Mouse (Mus musculus) liver, postnatal 0 days (tissue): ENCODE results near the gene Pkn1. TPM values are rescaled to one million over a fixed set of nuclear protein-coding genes. Genes with fewer than 3 reads are reported as not detected.

Experiments used
- ATAC-seq: fragments of 200-750 bp; cut with Nextera tagmentation; 2 replicates; pipeline ENCODE4 v1.8.0; 2017; ENCODE audit warnings: mild to moderate bottlenecking, moderate library complexity
- DNase-seq: peaks from one replicate; pipeline ENCODE4 v3.0.0-alpha.2; 2016
- H3K27ac ChIP-seq: fragments of 300-500 bp; sonication (generic); 2 replicates; pipeline ENCODE4 v1.5.1; 2014; ENCODE audit warnings: antibody characterized with exemption, moderate library complexity, mild to moderate bottlenecking, low read depth
- H3K27me3 ChIP-seq: fragments of 300-500 bp; sonication (generic); 2 replicates; pipeline ENCODE4 v1.6.1; 2014; ENCODE audit warnings: low read length, control low read depth, mixed read lengths; ENCODE audit not compliant: insufficient read depth
- H3K36me3 ChIP-seq: fragments of 300-500 bp; sonication (generic); replicated peaks from 2 replicates; pipeline ENCODE4 v1.6.1; 2014; ENCODE audit warnings: mild to moderate bottlenecking, control low read depth, low read length, moderate library complexity, mixed read lengths; ENCODE audit not compliant: insufficient read depth
- H3K4me1 ChIP-seq: fragments of 300-500 bp; sonication (generic); 2 replicates; pipeline ENCODE4 v1.6.1; 2014; ENCODE audit warnings: antibody characterized with exemption, mild to moderate bottlenecking, control low read depth; ENCODE audit not compliant: insufficient read depth
- H3K4me2 ChIP-seq: fragments of 300-500 bp; sonication (generic); 2 replicates; pipeline ENCODE4 v1.6.1; 2014; ENCODE audit warnings: low read depth, mild to moderate bottlenecking, low read length, moderate library complexity, mixed read lengths
- H3K4me3 ChIP-seq: fragments of 300-500 bp; sonication (generic); 2 replicates; pipeline ENCODE4 v1.5.1; 2014; ENCODE audit warnings: low read depth, low read length
- H3K9ac ChIP-seq: fragments of 300-500 bp; sonication (generic); replicated peaks from 2 replicates; pipeline ENCODE4 v1.6.1; 2014; ENCODE audit warnings: mild to moderate bottlenecking, moderate library complexity
- H3K9me3 ChIP-seq: fragments of 300-500 bp; sonication (generic); 2 replicates; pipeline ENCODE4 v1.6.1; 2016; ENCODE audit warnings: mild to moderate bottlenecking, control low read depth, low read length, mixed read lengths
- CTCF ChIP-seq: sonication (generic); IDR thresholded peaks from 2 replicates; pipeline ENCODE4 v1.5.1; 2016; ENCODE audit warnings: antibody characterized with exemption, low read depth
- EP300 ChIP-seq: IDR thresholded peaks from 2 replicates; pipeline ENCODE4 v1.6.1; 2016; ENCODE audit warnings: antibody characterized with exemption, low read depth, mild to moderate bottlenecking
- WGBS: fragments of 180-500 bp; shearing (Covaris S2); extraction: QIAGEN DNeasy Blood & Tissue Kit; methylation state at CpG from one replicate; pipeline ENCODE4 v1.1.7; 2014; ENCODE audit not compliant: insufficient replicate concordance; 5-methylcytosine and 5-hydroxymethylcytosine counted together
- polyA plus RNA-seq: library from polyadenylated mRNA; unstranded; fragments of >200 nt; fragmentation: Nextera tagmentation; extraction: Ambion mirVana; gene quantifications from 2 replicates; pipeline ENCODE4 v1.2.1, GENCODE M21; 2015

The Pkn1 gene
- polyA plus RNA-seq, 1 experiment from 2014 or later = 8.5 TPM

DNA sequence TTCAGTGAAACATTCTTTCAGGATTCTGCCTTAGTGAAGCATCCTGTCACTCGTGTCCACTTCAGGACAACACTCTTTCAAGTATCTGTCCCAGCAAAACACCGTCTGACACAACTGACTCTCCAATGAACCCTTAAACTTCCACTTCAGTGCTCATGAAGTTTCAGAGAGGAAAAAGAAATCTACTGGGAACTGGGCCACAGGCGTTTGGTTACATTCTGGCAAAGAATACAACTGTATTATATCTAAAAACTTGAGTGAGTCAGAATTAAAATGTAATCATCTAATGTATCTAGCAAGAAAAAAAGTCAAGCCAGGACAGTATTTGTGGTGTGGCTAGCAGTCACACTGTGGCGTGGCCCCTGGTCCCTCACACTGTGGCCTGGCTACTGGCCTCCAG lies 60.1 kb downstream of the Pkn1 start:
- Histone ChIP-seq H3K4me1 (no peaks in the 10 kb centered on the region), H3K4me2 (no peak overlapping the region), H3K9me3 (no peaks in the 10 kb centered on the region), H3K27me3 (no peaks in the 10 kb centered on the region), H3K4me3 (no peak overlapping the region), H3K27ac (no peak overlapping the region), H3K9ac (no peak overlapping the region), H3K36me3 (no peaks in the 10 kb centered on the region)
- ATAC-seq = no peak
- 73% methylated on average over 4 of the region's 4 CpGs for WGBS
- no peak for DNase-seq
- TF ChIP-seq EP300 = no peak
- TF ChIP-seq CTCF = no peak

- H3K9ac ChIP-seq = no peak overlapping the region
- no peak overlapping the region for H3K4me2 ChIP-seq
- no peak overlapping the region for H3K27ac ChIP-seq
- no peaks in the 10 kb centered on the region for H3K9me3 ChIP-seq
- no peak for TF ChIP-seq CTCF
- peak; percentile 71; the same call in 1 of the 2 replicates for TF ChIP-seq EP300
- DNase-seq (no peak), ATAC-seq (peak; percentile 45; the same call in 1 of the 2 replicates)
- H3K36me3 ChIP-seq = no peaks in the 10 kb centered on the region
- H3K4me1 ChIP-seq = peaks cover 9% of the 10 kb centered on the region
- H3K27me3 ChIP-seq = no peaks in the 10 kb centered on the region
- WGBS = 65% methylated on average over 7 of the region's 7 CpGs
- H3K4me3 ChIP-seq = no peak overlapping the region
Observed at GRCm38 (mm10) chr8:83632083-83632707, 66.8 kb downstream of the Pkn1 start.

GRCm38 (mm10) chr8:83625676-83626299 lies 73.2 kb downstream of the Pkn1 start:
- Histone ChIP-seq H3K27me3 (no peaks in the 10 kb centered on the region), H3K27ac (no peak overlapping the region), H3K9me3 (no peaks in the 10 kb centered on the region), H3K4me2 (no peak overlapping the region), H3K4me3 (no peak overlapping the region), H3K36me3 (no peaks in the 10 kb centered on the region), H3K4me1 (peaks cover 11% of the 10 kb centered on the region; the same call in 1 of the 2 replicates), H3K9ac (no peak overlapping the region)
- peak; percentile 9 for DNase-seq
- 65% methylated on average over 6 of the region's 6 CpGs for WGBS
- ATAC-seq = peak; percentile 64
- TF ChIP-seq EP300 (peak; percentile 92), CTCF (no peak)

DNA sequence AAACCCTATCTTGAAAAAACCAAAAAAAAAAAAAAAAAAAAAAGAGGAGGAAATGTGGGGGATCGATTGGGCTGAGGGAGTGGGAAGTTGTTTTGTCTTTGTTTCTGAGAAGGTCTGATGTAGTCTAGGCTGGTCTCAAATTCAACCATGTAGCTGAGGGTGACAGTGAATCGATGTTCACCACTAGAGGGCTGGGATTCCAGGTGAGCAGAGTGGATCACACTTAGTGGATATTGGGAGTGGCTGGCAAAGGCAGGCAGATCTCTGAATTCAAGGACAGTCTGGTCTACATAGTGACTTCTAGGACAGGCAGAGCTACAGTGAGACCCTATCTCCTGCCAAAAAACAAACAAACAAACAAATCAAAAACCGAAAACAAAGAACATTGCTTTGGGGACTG lies 74.2 kb downstream of the Pkn1 start:
- no peak for ATAC-seq
- whole genome bisulfite sequencing = 41% methylated on average over 3 of the region's 3 CpGs
- TF ChIP-seq CTCF = peak; percentile 84
- no peak for TF ChIP-seq EP300
- H3K4me3 ChIP-seq = no peak overlapping the region
- no peaks in the 10 kb centered on the region for H3K36me3 ChIP-seq
- peaks cover 11% of the 10 kb centered on the region; the same call in 1 of the 2 replicates for H3K4me1 ChIP-seq
- no peaks in the 10 kb centered on the region for H3K27me3 ChIP-seq
- H3K9me3 ChIP-seq = no peaks in the 10 kb centered on the region
- H3K9ac ChIP-seq = no peak overlapping the region
- no peak overlapping the region for H3K4me2 ChIP-seq
- DNase-seq = peak; percentile 44
- no peak overlapping the region for H3K27ac ChIP-seq

GRCm38 (mm10) chr8:83623549-83623948 lies 75.4 kb downstream of the Pkn1 start:
- 54% methylated on average over 7 of the region's 7 CpGs for WGBS
- peaks cover 11% of the 10 kb centered on the region; the same call in 1 of the 2 replicates for H3K4me1 ChIP-seq
- H3K4me2 ChIP-seq = no peak overlapping the region
- no peak overlapping the region for H3K4me3 ChIP-seq
- no peaks in the 10 kb centered on the region for H3K36me3 ChIP-seq
- no peaks in the 10 kb centered on the region for H3K9me3 ChIP-seq
- no peak overlapping the region for H3K27ac ChIP-seq
- DNase-seq (peak; percentile 18), ATAC-seq (peak; percentile 14; the same call in 1 of the 2 replicates)
- H3K27me3 ChIP-seq = no peaks in the 10 kb centered on the region
- H3K9ac ChIP-seq = no peak overlapping the region
- TF ChIP-seq EP300 = no peak
- no peak for TF ChIP-seq CTCF

DNA sequence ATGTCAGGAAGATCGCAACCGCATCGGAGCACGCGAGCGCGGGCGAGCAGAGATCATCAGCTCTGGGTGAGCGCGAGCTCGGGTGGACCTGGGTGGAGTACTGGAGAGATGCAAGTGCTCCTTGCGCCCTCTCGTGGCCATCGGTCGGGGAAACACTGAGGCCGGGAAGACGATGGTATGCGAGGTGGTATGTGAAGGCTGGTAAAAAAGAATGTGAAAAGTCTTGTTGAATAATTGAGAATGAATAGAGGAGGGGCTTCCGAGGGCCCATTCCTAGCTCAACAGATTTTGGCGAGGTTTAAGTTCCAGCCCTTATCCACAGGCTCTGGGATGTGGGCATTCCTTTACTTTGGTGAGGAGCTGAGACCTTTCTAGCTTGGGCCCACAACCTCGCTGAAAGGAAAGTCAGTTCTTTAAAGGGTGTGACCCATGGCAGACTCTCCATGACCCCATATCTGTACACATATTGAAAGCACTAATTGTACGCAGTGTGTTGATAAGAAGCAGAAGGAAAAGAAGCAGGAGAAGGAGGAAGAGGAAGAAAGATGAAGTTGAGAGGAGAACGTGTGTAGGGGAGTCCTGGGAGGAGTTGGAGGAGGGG lies 76.5 kb downstream of the Pkn1 start:
- H3K27ac ChIP-seq = no peak overlapping the region

More for the DNA sequence above, 76.5 kb downstream of the Pkn1 start:
- H3K4me2 ChIP-seq = peak overlapping the region; percentile 68
- no peaks in the 10 kb centered on the region for H3K27me3 ChIP-seq
- H3K36me3 ChIP-seq = no peaks in the 10 kb centered on the region
- H3K9ac ChIP-seq = peak overlapping the region; percentile 31
- peak; percentile 97 for TF ChIP-seq CTCF
- 0 out of 2 replicates have a peak, but pooled peaks have one; percentile 17 for TF ChIP-seq EP300
- H3K4me3 ChIP-seq = peak overlapping the region; percentile 38
- H3K4me1 ChIP-seq = peaks cover 11% of the 10 kb centered on the region; the same call in 1 of the 2 replicates
- DNase-seq (peak; percentile 93), ATAC-seq (peak; percentile 90)
- 5% methylated on average over 23 of the region's 23 CpGs for WGBS
- H3K9me3 ChIP-seq = no peaks in the 10 kb centered on the region
